Mouse (Mus musculus) left cerebral cortex, adult 2 months (tissue): Measurements from ENCODE around the gene Zfp956. TPM values are rescaled to one million over a fixed set of nuclear protein-coding genes. Genes with fewer than 3 reads are reported as not detected.
A peak's percentile ranks its signal among the peaks of the same experiment; 100 is the strongest.
"Not testable (repeated sequence)": the region's sequence is repeated elsewhere in the genome, so short reads cannot be mapped to it uniquely, and the experiment has no call there.

ENCODE experiments used
- DNase-seq, 2 experiments: peaks; one replicate each; pipeline ENCODE4 v3.0.0; 2021 to 2022; ENCODE audit warnings: low spot score in 2 of 2, mixed read lengths in 1 of 2; ENCODE audit errors: extremely low spot score in 1 of 2
- H3K27ac ChIP-seq: fragments of 200-600 bp; 2 replicates; pipeline ENCODE4 v1.8.1; 2022
- H3K4me3 ChIP-seq: fragments of 200-600 bp; 2 replicates; pipeline ENCODE4 v1.8.1; 2022
- CTCF ChIP-seq: fragments of 200-600 bp; IDR thresholded peaks from 2 replicates; pipeline ENCODE4 v1.8.1; 2022; ENCODE audit warnings: antibody characterized with exemption, mild to moderate bottlenecking, moderate library complexity
- intact Hi-C: fragments of 180-260 bp; cut with DNase I; formaldehyde crosslinking; loops from one replicate; pipeline ENCODE4 v1.15.1; 2025
- total RNA-seq, 2 experiments: library from RNA; stranded (reverse); gene quantifications; 2 replicates each; pipeline ENCODE4 v1.2.3; 2021

The Zfp956 gene
- total RNA-seq, 2 experiments from 2014 or later: 18.3 to 22.6 TPM

DNA sequence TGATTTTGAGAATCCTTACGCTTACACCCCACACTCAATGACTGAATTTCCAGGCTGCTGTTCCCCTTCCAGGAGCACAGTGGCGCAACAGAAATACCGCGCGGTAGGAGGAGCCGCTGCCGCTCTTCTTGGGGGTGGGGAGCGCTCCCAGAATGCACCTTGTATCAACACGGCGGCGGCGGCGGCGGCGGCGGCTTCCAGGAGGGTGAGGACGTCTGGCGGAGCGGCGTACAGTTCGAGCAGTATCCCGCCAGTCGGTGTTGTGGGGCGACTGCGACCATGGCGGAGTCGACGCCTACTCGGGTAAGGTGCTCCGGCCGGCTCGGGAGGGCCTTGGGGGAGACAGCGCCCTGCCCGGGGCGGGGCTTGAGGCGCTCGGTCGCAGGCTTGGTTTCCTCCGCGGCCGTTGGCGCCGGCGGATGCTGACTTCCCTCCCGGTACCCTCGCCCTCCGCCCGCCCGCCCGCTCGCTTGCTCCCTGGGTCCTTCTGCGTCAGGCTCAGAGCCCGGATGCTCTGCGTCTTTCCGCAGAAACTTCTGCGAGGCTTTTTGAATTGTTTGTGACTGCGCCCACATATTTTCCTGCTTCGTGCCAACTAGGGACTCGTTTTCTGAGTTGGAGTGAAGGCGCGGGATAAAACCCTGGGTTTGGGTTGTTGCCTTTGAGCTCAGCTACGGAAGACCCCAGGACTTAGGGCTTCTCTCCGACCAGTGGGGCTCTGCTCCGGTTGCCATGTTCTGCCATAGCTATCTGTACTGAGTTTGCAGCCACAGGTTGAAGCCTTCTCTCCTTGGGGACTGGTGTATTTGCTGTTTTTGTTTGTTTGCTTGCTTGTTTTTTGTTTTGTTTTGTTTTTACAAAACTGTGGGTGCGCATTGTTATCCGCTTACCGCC lies 32.5 kb upstream of the Zfp956 start, which contains the start of gene Zfp212:
Gene Zfp212, plus strand, starts transcription at position 30 of the 894 bp plus-strand sequence.
- DNase-seq: peak; percentile 86 to 87
- intact Hi-C loops: loop anchor here (2.0 kb wide), 2 partner anchors 44 to 96 kb away; partner anchors contain the start of gene Zfp282
- H3K27ac ChIP-seq: peak within 1 kb of the TSS; percentile 98
- peak; percentile 69 for TF ChIP-seq CTCF
- H3K4me3 ChIP-seq: peak within 1 kb of the TSS; percentile 71

DNA sequence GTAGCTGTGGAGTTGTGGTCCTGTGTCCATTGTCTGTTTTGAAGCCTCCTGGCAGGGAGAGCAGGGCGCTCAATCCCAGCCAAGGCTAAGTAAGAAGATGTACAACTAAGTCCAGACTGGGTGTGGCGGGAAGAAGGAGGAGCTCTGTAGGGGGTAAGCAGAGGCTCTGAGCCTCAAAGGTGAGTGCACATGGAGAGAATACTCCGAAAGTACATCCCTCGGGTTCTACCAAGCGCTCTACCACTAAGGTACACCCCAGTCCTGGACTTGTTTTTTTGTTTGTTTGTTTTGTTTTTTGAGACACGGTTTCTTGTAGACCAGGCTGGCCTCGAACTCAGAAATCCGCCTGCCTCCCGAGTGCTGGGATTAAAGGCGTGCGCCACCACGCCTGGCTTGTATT lies 10.7 kb upstream of the Zfp956 start:
- TF ChIP-seq CTCF: no peak
- no peak for DNase-seq
- H3K27ac ChIP-seq: no peak overlapping the region
- intact Hi-C loops: no loop called here
- H3K4me3 ChIP-seq: peak overlapping the region; percentile 49

DNA sequence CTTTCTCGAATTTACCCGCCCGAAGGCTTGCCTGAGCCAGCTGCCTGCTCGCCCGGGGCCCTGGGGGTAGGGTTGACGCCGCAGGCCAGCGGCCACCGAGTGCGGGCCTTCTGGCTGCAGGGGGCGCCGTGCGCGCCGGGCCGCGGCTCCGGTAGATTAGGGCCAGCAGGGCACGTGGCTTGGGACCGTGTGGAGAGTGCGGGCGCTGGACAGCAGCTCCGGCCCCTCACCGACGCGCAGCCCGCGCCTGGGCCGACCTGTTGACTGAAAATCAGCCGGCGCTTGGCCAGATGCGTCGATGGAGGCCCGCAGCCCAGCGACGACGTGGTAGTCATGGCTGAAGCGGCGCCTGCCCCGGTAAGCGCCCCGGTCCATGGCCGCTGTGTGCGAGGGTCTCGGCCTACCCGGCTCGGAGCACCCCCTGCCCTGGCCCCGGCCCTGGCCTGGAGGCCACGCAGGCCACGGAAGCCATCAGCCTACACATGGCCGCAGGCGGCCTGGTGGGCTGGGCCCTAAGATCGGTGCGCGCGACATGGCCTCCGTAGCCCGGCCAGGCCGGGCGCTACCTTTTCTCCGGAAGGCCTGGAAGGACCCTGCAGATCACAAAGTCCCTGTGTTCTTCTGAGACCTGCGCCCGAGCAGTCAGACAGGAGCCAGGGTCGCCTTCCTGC lies 10.0 kb upstream of the Zfp956 start:
- no peak overlapping the region for H3K27ac ChIP-seq
- H3K4me3 ChIP-seq: peak overlapping the region; percentile 49
- peak; percentile 53 to 62 for DNase-seq
- intact Hi-C loops: no loop called here
- peak; percentile 53 for TF ChIP-seq CTCF

DNA sequence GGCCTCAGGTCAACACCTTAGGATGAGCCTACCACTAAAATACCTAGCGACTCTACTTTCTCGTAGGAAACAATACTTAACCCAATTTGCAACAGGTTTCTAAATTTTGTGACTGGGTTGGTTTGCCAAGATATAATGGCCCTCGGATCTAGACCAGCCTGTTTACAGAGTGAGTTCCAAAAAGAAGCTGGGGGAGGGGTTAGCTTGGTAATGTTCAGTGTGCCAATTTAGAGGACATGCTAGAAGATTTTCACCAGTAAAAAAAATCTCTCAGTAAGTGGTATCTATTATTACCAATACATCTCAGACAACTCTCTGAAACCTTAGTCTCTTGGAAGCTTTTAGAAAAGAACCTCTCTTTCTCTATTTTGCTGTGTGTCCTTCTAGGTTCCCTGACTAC lies 9.5 kb upstream of the Zfp956 start:
- no peak for TF ChIP-seq CTCF
- intact Hi-C loops: no loop called here
- DNase-seq: no peak
- no peak overlapping the region; the same call in 1 of the 2 replicates for H3K4me3 ChIP-seq
- no peak overlapping the region for H3K27ac ChIP-seq

DNA sequence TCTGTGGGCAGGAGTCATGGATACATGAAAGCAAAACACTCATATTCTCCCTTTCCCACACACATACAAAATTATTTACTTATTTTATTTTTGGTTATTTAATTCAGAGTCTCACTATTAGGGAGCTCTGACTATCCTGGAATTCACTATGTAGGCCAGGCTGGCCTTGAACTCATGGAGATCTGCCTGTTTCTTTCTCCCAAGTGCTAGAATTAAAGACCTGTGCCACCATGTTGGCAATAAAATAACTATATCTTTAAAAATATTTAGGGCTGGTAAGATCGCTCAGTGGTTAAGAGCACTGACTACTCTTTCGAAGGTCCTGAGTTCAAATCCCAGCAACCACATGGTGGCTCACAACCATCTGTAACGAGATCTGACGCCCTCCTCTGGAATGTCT lies 5.8 kb upstream of the Zfp956 start:
- DNase-seq: no peak
- no peak for TF ChIP-seq CTCF
- Histone ChIP-seq H3K4me3 (no peak overlapping the region), H3K27ac (no peak overlapping the region)
- intact Hi-C loops: no loop called here

DNA sequence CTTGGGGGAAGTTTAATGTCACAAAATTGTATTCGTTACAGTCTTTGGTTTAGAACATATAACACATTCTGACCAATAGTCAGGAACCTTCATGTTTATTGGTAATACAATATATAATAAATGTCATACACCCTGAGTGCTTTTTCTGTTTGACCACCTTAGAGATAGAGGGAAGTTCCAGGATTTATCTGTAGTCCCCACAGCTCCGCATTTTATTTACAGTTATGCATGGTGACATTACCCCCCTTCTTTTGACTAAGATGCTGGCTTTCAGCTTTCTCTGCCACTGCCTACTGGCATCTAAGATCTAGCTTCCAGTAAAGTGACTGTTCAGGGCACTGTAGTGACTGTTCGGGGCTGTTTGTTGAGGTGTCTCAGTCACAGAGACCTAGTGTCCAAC lies 1.2 kb downstream of the Zfp956 start:
- Histone ChIP-seq H3K27ac (no peak overlapping the region), H3K4me3 (peak overlapping the region; percentile 88)
- TF ChIP-seq CTCF: no peak
- no peak for DNase-seq
- intact Hi-C loops: no loop called here

DNA sequence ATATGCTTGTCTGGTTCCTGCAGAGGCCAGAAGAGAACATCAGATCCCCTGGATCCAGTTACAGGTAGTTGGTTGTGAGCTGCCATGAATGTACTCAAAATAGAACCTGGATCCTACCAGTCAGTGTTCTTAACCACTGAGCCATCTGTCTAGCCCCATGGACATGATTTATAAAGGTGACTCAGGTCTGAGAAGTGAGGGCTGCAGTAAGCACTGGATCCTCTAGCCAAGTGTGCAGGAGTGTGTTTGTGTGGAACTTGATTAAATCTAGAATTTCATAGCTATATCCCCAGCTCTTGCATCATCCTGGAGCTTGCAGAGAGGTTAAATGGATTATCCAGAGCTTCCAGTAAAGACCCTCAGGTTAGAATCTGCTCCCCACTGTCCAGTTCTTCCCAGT lies 4.6 kb downstream of the Zfp956 start:
- H3K27ac ChIP-seq: no peak overlapping the region
- DNase-seq: no peak
- intact Hi-C loops: no loop called here
- H3K4me3 ChIP-seq: no peak overlapping the region
- TF ChIP-seq CTCF: no peak

DNA sequence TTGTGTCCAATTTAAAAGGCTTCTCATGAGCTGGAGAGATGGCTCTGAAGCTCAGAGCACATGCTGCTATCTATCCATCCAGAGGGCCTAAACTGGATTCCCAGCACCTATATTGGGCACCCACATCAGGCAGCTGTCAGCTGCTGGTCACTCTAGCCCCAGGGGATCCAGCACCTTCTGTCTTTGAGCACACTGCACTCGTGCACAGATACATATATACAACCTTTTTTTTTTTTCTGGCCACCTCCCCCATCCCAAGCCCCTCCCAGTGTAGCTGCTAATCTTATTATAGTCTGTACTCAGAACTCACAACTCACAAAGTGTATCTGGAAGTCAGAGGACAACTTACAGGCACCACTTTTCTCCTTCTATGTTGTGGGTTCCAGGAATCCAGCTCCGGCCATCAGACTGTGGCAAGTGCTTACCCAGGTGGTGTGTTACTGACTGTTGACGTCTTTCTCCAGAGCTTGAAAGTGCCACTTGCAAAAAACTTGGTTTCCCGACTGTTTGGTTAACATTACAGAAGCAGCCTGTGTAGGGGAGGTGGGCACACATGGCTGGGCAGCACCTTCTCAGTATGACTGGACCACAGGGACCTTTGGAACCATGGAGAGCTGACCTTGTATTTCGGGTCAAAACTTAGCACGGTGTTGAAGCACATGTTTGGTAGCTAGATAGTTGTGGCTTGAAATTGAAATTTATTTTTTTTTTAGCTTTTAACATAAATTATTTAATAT lies 7.7 kb downstream of the Zfp956 start:
- Histone ChIP-seq H3K4me3 (no peak overlapping the region), H3K27ac (no peak overlapping the region)
- TF ChIP-seq CTCF: no peak
- no peak for DNase-seq
- intact Hi-C loops: no loop called here

DNA sequence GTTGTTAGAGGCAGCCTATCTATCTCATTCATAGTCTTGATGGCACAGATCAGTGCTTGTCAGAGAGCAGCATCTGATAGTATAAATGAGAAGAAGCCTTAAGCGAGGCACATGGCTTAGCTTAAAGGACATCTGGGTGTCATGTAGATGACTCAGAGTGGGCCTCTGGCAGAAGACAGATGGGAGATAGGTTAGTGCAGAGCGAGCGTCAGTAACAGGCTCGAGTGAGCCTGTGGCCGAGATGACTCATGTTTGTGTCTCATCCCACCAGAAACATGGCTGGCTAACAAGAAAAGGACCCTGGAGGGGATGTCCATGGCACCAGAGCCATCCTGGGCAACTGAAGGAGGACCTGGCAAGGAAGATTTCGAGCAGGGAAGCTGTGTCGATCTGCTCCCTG lies 9.9 kb downstream of the Zfp956 start:
- Histone ChIP-seq H3K4me3 (no peak overlapping the region), H3K27ac (0 out of 2 replicates have a peak overlapping the region, but pooled peaks have one; percentile 24)
- DNase-seq: peak in 1 of 2 experiments; percentile 25
- intact Hi-C loops: no loop called here
- TF ChIP-seq CTCF: no peak

DNA sequence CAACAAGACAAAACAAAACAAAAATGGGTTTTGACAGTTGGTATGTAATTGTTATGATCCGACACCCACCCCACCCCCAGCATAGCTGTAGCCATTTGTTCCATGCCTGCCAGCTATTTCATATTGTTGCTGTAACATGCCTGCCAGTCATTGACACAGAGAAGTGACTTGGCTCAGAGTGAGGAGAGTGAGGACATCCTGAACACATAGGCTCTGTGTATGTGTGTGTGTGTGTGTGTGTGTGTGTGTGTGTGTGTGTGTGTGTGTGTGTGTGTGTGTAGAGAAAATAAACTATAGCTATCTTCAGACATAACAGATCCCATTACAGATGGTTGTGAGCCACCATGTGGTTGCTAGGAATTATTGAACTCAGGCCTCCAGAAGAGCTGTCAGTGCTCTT lies 15.0 kb downstream of the Zfp956 start:
- DNase-seq, H3K27ac ChIP-seq, H3K4me3 ChIP-seq, intact Hi-C loops: not testable (repeated sequence)

DNA sequence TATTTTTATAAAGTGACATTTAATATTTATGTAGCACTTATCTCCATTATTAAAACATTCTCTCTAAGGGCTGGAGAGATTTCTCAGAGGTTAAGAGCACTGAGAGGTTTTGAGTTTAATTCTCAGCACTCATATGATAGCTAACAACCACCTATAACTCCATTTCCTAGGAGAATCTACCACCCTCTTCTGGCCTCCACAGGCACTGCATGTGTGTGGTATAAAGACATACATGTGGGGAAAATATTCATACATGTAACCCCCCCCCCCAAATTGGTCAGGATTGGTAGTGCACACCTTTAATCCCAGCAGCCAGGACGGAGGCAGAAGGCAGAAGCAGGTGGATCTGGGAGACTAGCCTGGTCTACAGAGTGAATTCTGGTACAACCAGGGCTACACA lies 21.4 kb downstream of the Zfp956 start:
- intact Hi-C loops: no loop called here
- H3K4me3 ChIP-seq: no peak overlapping the region
- DNase-seq: no peak
- H3K27ac ChIP-seq: no peak overlapping the region
- no peak; the same call in 1 of the 2 replicates for TF ChIP-seq CTCF

DNA sequence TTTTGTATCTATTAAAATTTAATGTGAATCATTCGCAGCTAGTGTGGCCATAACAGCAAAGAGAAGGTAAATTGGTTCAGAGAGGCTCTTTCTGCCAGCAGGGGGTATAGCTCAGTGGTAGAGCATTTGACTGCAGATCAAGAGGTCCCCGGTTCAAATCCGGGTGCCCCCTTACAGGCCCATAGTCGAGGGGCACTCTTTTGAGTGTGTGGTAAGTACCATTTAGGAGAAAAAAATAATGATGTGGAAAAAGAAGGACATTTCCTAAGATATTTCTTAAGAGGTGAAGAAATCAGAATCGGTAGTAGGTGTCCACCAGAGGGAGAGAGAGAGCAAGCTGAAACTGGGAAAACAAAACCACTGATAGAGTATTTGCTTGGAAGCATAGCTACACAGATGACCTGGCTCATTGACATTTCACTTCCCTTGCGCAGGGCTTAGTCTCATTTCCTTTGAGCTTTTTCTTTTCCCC lies 25.7 kb downstream of the Zfp956 start:
- peak; percentile 69 for TF ChIP-seq CTCF
- DNase-seq: peak; percentile 73 to 78
- H3K27ac ChIP-seq: no peak overlapping the region
- intact Hi-C loops: no loop called here
- H3K4me3 ChIP-seq: no peak overlapping the region
